Mouse (Mus musculus): ENCODE measurements around the gene Nck2. TPM values are rescaled to one million over a fixed set of nuclear protein-coding genes. Genes with fewer than 3 reads are reported as not detected.
"Not testable (repeated sequence)": the region's sequence is repeated elsewhere in the genome, so short reads cannot be mapped to it uniquely, and the experiment has no call there.

The Nck2 gene
- polyA plus RNA-seq, 1 experiment from 2014 or later = 23.4 TPM

GRCm38 (mm10) chr1:43520216-43520988 is 76.0 kb downstream of the Nck2 start:
- Histone ChIP-seq H3K4me3 (ENCODE audit: inconsistent target) (no peak overlapping the region), H3K79me2 (ENCODE audit: inconsistent target) (peaks cover 69% of the 10 kb centered on the region; the same call in 1 of the 2 replicates), H3K27ac (peak overlapping the region; percentile 73), H3K36me3 (ENCODE audit: inconsistent target) (no peaks in the 10 kb centered on the region)
- WGBS (ENCODE audit: missing documents) = 18% methylated on average over 1 of the region's 1 CpGs

- WGBS (ENCODE audit: missing documents) = 2% methylated on average over 3 of the region's 3 CpGs
- Histone ChIP-seq H3K36me3 (ENCODE audit: inconsistent target) (no peaks in the 10 kb centered on the region), H3K79me2 (ENCODE audit: inconsistent target) (peaks cover 74% of the 10 kb centered on the region; the same call in 1 of the 2 replicates), H3K27ac (peak overlapping the region; percentile 73), H3K4me3 (ENCODE audit: inconsistent target) (no peak overlapping the region)
These were observed 76.6 kb downstream of the Nck2 start for GRCm38 (mm10) chr1:43520989-43521371.

GRCm38 (mm10) chr1:43521512-43521911 is 77.1 kb downstream of the Nck2 start:
- no peak overlapping the region for H3K4me3 ChIP-seq (ENCODE audit: inconsistent target)
- H3K27ac ChIP-seq = peak overlapping the region; percentile 73
- no peaks in the 10 kb centered on the region for H3K36me3 ChIP-seq (ENCODE audit: inconsistent target)
- peaks cover 74% of the 10 kb centered on the region; the same call in 1 of the 2 replicates for H3K79me2 ChIP-seq (ENCODE audit: inconsistent target)
- 12% methylated on average over 3 of the region's 3 CpGs for WGBS (ENCODE audit: missing documents)

DNA sequence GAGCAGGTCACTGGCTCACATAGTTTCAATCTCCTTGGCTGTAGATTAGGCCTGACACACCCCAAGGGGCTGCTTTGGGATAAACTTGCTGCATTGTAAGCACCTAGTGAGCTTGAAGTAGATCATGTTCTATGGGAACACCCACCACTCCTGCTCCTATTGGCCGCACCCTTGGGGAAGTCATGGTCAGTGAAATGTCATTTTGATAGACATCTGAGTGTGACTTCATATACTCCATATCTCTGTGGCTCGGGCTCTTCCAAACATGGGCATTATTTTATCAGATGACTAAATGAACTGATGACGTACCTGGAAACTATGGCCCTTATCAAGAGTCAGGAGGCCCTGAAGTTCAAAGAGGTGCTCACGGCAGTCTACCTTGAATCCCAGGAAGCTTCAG is 77.6 kb downstream of the Nck2 start:
- H3K36me3 ChIP-seq (ENCODE audit: inconsistent target) = no peaks in the 10 kb centered on the region
- 92% methylated on average over 4 of the region's 4 CpGs for WGBS (ENCODE audit: missing documents)
- H3K4me3 ChIP-seq (ENCODE audit: inconsistent target) = no peak overlapping the region
- H3K27ac ChIP-seq = peak overlapping the region; percentile 73
- H3K79me2 ChIP-seq (ENCODE audit: inconsistent target) = peaks cover 74% of the 10 kb centered on the region; the same call in 1 of the 2 replicates

DNA sequence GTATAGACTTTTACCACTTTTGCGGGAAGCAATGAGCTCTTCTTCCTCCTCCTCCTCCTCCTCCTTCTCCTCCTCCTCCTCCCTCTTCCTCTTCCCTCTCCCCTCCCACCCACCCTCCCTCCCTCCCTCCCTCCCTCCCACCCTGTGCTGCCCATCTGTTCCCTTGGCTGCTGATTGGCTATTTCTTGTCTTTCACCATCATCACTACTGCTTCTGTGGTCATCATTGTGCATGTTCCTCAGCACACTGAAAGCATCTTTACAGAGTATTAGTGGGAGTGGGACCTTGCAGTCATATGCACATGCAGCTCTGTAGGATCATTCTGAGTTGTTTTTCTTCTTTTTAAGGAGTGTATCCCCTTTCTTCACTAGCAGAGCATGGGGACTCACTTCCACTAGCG is 78.6 kb downstream of the Nck2 start:
- Histone ChIP-seq H3K36me3 (ENCODE audit: inconsistent target) (no peaks in the 10 kb centered on the region), H3K27ac (no peak overlapping the region), H3K79me2 (ENCODE audit: inconsistent target) (peaks cover 77% of the 10 kb centered on the region; the same call in 1 of the 2 replicates), H3K4me3 (ENCODE audit: inconsistent target) (no peak overlapping the region)
- WGBS (ENCODE audit: missing documents) = 83% methylated on average over 2 of the region's 2 CpGs

DNA sequence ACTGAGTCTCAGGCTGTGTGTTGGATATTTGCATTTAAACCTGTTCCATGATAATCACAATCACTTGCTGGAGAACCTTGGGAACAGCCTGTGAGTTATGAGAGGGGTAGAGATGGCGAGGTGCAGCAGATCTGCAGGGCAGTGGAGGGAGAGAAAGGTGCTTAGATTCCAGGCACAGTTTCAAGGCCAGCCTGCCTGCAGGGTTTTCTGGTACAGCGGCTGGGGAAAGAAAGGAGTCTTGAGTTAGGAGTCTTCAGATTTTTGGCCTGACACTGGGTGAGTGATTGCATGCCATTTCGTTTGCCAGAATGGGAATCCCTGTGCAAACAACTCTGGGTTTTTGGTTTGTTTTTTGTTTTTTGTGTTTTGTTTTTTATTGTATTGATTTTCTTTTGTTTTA is 80.0 kb downstream of the Nck2 start:
- Histone ChIP-seq H3K4me3 (ENCODE audit: inconsistent target) (no peak overlapping the region), H3K27ac (no peak overlapping the region), H3K79me2 (ENCODE audit: inconsistent target) (peaks cover 75% of the 10 kb centered on the region; the same call in 1 of the 2 replicates), H3K36me3 (ENCODE audit: inconsistent target) (no peaks in the 10 kb centered on the region)
- WGBS (ENCODE audit: missing documents) = 97% methylated on average over 3 of the region's 3 CpGs

DNA sequence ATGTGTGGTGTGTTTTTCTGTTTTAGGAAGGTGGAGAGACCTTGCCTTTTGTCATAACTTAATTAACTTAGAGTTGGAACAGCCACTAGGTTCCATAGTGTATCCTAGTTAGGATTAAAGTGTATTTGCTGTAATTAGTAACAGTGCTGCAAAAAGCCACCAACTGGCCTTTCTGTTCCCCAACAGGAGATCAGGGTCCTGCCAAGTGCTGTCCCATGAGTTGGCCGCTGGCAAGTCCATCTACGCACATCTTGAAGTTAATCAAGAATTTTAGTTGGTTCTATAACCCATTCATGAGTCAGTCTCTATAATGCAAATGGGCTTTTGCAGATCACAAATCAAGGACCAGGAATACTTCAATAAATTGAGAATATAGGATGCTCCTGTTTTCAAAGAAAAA is 83.9 kb downstream of the Nck2 start:
- 100% methylated on average over 2 of the region's 2 CpGs for WGBS (ENCODE audit: missing documents)
- Histone ChIP-seq H3K79me2 (ENCODE audit: inconsistent target) (peaks cover 73% of the 10 kb centered on the region; the same call in 1 of the 2 replicates), H3K27ac (no peak overlapping the region), H3K36me3 (ENCODE audit: inconsistent target) (no peaks in the 10 kb centered on the region), H3K4me3 (ENCODE audit: inconsistent target) (no peak overlapping the region)

- Histone ChIP-seq H3K27ac (no peak overlapping the region), H3K36me3 (ENCODE audit: inconsistent target) (0 out of 2 replicates have a peak, but pooled peaks cover under 1% of the 10 kb centered on the region), H3K79me2 (ENCODE audit: inconsistent target) (peaks cover 65% of the 10 kb centered on the region; the same call in 1 of the 2 replicates), H3K4me3 (ENCODE audit: inconsistent target) (no peak overlapping the region)
- WGBS (ENCODE audit: missing documents) = 92% methylated on average over 1 of the region's 1 CpGs
These were observed 84.7 kb downstream of the Nck2 start for GRCm38 (mm10) chr1:43529086-43529485.

DNA sequence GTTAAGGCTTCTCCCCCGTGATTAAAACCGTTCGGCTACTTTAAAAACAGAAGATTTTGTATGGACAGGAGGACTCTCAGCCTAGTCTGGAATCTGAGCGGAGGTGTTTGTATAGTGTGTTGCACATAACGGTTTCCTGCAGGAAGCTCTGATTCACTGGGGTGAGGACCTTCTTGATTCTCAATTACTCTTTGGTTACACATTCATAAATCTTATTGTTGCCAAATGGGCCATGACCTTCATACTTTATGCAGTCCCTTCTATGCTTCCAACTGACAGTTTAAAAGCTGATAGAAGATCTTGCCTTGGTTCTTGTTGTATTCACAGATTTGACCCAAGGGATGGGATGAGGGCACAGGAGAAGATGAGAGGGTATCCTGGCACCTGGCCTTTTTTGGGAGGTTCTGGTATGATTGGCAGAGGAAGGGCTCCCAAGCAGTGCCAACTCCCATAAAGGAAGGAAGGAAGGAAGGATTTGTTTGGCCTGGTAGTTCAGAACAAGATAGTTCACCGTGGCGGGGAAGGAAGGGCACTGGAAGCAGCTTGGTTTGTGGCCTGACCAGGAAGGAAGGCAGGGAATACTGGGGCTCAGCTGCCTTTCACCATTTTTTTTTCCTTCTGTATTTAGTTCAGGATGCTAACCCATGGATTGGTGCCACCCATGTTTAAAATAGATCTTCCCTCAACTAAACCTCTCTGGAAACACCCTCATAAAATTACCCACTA is 86.1 kb downstream of the Nck2 start:
- Histone ChIP-seq H3K36me3 (ENCODE audit: inconsistent target) (0 out of 2 replicates have a peak, but pooled peaks cover 4% of the 10 kb centered on the region), H3K27ac (no peak overlapping the region), H3K79me2 (ENCODE audit: inconsistent target) (peaks cover 51% of the 10 kb centered on the region; the same call in 1 of the 2 replicates), H3K4me3 (ENCODE audit: inconsistent target) (no peak overlapping the region)
- 58% methylated on average over 7 of the region's 7 CpGs for WGBS (ENCODE audit: missing documents)

DNA sequence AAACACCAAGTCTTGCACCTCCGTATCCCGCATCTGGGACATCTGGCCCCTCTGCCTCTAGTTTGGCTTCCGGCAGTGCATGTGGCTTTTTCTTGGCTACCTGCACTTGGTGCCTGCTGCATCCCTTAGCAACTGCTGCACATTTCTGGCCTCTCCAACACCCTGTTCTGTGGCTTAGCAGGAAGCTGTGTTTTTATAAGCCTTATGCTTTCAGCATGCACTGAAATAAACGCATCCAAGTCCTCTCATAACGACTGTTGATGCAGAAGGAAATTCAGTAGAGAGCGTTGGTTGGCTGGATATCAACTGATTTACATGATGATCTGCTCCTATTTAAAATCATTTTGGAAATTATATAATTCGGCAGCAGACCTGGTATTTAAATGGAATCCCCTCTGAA is 86.9 kb downstream of the Nck2 start:
- 80% methylated on average over 7 of the region's 7 CpGs for WGBS (ENCODE audit: missing documents)
- 0 out of 2 replicates have a peak, but pooled peaks cover 4% of the 10 kb centered on the region for H3K36me3 ChIP-seq (ENCODE audit: inconsistent target)
- H3K4me3 ChIP-seq (ENCODE audit: inconsistent target) = no peak overlapping the region

GRCm38 (mm10) chr1:43532279-43532678 is 87.9 kb downstream of the Nck2 start:
- 85% methylated on average over 4 of the region's 4 CpGs for WGBS (ENCODE audit: missing documents)

More for the DNA sequence above, 86.9 kb downstream of the Nck2 start:
- peaks cover 43% of the 10 kb centered on the region; the same call in 1 of the 2 replicates for H3K79me2 ChIP-seq (ENCODE audit: inconsistent target)
- no peak overlapping the region for H3K27ac ChIP-seq

DNA sequence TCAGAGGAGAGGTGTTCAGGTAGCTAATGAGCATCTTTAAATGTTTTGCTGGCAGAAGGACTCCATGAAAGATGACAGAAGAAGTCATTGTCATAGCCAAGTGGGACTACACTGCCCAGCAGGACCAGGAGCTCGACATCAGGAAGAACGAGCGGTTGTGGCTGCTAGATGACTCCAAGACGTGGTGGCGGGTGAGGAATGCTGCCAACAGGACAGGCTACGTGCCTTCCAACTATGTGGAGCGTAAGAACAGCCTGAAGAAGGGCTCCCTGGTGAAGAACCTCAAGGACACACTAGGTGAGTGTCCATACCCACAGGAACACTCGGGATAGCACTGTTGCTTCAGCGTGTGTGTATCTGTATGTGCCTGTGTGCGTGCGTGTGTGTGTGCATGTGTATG is 89.1 kb downstream of the Nck2 start:
- 94% methylated on average over 10 of the region's 11 CpGs for WGBS (ENCODE audit: missing documents)
- H3K4me3 ChIP-seq (ENCODE audit: inconsistent target); H3K36me3 ChIP-seq (ENCODE audit: inconsistent target); H3K27ac ChIP-seq: not testable (repeated sequence)
- H3K79me2 ChIP-seq (ENCODE audit: inconsistent target) = peaks cover 21% of the 10 kb centered on the region; the same call in 1 of the 2 replicates

More at GRCm38 (mm10) chr1:43532279-43532678, 87.9 kb downstream of the Nck2 start:
- H3K27ac ChIP-seq = no peak overlapping the region
- 0 out of 2 replicates have a peak, but pooled peaks cover 4% of the 10 kb centered on the region for H3K36me3 ChIP-seq (ENCODE audit: inconsistent target)
- no peak overlapping the region for H3K4me3 ChIP-seq (ENCODE audit: inconsistent target)
- H3K79me2 ChIP-seq (ENCODE audit: inconsistent target) = peaks cover 34% of the 10 kb centered on the region; the same call in 1 of the 2 replicates

DNA sequence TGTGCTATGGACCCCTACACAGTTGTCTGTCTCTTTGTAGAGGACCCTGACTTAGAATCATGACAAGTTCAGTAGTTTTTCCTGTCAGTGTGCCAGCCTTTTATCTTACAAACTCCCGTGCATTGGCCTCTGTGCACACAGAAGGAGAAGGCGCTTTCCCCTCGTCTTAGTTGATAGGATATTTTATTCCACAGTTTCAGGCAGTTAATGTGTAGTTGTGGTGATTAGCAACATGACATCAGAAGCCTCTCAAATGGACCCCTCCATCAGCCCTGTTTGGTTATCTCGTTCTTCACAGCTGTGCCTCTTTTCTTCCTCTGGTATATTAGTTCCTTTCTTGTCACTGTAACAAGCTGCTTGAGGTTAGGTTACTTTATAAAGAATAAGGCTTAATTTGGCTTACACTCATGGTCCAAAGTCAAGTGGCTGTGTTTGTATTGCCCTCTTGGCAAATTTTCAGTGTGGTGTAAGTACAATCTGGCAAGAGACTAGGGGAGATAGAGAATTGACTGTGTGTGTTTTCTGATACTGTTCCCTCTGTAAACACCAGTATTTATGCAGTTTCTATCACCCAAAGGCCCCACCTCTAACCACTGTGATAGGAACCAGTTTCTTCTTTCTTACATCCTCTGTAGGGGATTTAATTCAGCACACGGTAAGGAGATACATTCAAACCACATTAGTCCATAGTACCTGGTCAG is 89.8 kb downstream of the Nck2 start:
- Histone ChIP-seq H3K4me3 (ENCODE audit: inconsistent target) (no peak overlapping the region), H3K36me3 (ENCODE audit: inconsistent target) (0 out of 2 replicates have a peak, but pooled peaks cover 4% of the 10 kb centered on the region), H3K27ac (no peak overlapping the region), H3K79me2 (ENCODE audit: inconsistent target) (peaks cover 16% of the 10 kb centered on the region; the same call in 1 of the 2 replicates)
- 93% methylated on average over 5 of the region's 5 CpGs for WGBS (ENCODE audit: missing documents)

DNA sequence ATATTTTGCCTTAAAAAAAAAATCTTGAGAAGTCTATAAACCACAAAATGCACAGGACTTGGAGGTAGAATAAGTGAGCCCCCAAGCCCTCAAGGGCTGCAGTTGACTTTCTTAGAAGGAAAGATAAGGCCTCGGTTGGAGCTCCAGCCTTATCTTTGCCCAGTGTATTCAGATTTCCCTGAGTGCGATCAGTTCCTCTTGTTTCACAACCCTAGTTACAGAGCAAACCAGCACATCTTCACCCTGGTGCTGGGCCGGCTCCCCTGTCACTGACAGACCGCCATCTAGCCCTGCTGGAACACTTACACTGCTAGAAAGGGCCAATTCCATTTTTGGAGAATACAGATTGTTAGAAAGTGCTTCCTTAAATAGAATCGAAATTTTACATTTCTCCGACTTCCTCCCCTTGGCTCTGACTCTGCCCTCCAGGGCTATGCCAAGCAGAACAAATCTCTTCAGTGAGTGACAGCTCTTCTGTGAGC is 91.2 kb downstream of the Nck2 start:
- H3K79me2 ChIP-seq (ENCODE audit: inconsistent target) = peaks cover 16% of the 10 kb centered on the region; the same call in 1 of the 2 replicates
- peak overlapping the region; percentile 4; the same call in 1 of the 2 replicates for H3K27ac ChIP-seq
- 0 out of 2 replicates have a peak, but pooled peaks cover 4% of the 10 kb centered on the region for H3K36me3 ChIP-seq (ENCODE audit: inconsistent target)
- H3K4me3 ChIP-seq (ENCODE audit: inconsistent target) = no peak overlapping the region
- 15% methylated on average over 6 of the region's 6 CpGs for WGBS (ENCODE audit: missing documents)
